Mouse (Mus musculus) olfactory bulb, adult 2 months (tissue): Measurements from ENCODE around the gene Kcp.

Source experiments
- CTCF ChIP-seq: fragments of 200-500 bp; IDR thresholded peaks from 2 replicates; pipeline ENCODE4 v1.5.1; 2012; ENCODE audit warnings: low read depth, mild to moderate bottlenecking, low read length, moderate library complexity; ENCODE audit not compliant: insufficient read depth
- POLR2A ChIP-seq: fragments of 200-500 bp; IDR thresholded peaks from 2 replicates; pipeline ENCODE4 v1.6.1; 2012; ENCODE audit warnings: mild to moderate bottlenecking, low read depth, low read length, moderate library complexity; ENCODE audit not compliant: insufficient read depth

GRCm38 (mm10) chr6:29430681-29431420 is 76.9 kb downstream of the Kcp start:
- no peak for TF ChIP-seq POLR2A
- no peak for TF ChIP-seq CTCF
